Mouse (Mus musculus): ENCODE measurements around the gene Gstz1.
A peak's percentile ranks its signal among the peaks of the same experiment; 100 is the strongest.
"Not testable (repeated sequence)": the region's sequence is repeated elsewhere in the genome, so short reads cannot be mapped to it uniquely, and the experiment has no call there.

Gstz1 gene

DNA sequence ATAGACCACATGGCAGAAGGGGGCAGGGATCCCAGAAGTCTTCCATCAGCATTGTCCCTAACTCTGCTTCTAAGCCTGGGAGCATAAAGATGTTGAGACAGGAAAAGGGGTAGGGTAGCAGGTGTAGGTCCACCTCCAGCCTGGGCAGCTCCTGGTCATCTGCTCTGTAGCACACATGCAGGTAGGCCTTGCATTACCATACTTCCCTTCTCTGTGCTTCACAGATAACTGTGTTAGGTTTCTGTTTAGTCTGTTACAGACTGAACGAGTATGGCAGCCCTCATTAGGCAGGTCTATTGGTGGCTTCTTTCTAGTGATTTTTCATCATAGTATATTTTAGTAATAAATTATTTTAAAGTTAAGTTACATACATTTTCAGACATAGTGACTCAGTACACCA lies 13.3 kb downstream of the Gstz1 start:
- no peak for DNase-seq

DNA sequence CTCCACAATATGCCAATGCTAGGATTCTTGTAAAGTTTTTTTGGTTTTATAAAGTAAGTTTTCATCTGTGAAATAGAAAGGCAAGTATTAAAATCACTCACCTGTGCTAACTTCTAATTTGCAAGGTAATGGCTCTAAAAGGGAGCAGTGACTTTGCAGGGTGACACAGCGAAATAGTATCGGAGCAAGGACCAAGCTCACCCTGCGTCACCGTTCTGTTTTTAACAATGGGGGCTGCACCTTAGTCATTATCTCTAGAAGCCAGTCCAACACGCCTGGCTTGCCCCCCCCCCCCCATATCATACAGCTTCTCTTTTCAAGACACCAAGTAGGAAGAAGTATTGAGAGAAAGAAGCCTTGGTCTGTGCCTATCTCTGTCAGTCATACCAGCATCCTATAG lies 13.8 kb downstream of the Gstz1 start:
- DNase-seq: no peak

DNA sequence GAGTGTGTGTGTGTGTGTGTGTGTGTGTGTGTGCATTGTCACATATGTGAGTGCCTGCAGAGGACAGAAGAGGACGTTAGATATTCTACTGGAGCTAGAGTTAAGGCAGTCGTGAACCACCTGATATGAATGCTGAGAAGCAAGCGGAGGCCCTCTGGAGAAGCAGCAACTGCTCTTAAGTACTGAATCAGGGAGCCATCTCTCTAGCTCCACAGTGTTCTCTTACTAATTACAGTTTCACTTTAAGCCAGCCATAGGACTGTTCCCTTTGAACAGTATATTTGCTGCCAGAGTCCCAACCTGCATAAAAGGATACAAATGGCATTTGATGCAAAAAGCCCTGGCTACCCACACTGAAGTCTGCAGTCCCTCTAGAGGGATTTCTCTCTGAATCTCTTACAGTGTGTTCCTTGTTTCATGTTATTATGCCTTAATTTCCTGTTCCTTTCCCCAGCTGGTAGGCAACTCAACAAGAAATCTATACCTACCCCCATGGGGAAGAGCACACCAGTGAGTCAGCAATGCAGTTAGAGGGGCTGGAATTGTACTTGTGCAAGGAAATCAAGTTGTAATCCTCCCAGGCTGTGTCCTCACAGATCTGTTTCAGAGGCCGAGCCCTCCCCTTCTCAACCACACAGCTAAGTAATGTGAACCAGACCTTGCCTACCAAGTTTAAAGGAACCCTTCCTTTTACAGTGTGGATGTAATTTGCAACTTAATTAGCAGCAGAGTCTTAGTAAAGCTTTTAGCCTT lies 28.4 kb downstream of the Gstz1 start:
- DNase-seq: no peak

DNA sequence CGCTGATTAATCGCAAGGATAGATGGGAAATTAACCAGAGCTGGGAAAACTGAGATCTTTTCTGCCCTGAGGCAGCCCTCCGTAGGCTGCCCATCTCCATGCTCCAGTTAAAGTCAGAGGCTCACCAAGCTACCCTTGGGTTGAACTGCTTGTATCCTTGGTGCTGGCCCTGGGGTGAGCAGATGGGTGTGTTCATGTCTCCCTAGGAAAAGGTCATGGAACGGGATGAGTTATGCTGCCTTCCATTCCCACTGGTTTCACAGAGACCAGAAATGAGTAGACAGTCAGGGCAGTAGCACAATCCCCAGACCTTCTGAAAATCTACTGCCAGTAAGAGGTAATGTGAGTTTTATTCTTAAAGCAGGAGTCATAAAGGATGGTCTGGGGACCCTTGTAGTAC lies 30.7 kb downstream of the Gstz1 start:
- DNase-seq: no peak

DNA sequence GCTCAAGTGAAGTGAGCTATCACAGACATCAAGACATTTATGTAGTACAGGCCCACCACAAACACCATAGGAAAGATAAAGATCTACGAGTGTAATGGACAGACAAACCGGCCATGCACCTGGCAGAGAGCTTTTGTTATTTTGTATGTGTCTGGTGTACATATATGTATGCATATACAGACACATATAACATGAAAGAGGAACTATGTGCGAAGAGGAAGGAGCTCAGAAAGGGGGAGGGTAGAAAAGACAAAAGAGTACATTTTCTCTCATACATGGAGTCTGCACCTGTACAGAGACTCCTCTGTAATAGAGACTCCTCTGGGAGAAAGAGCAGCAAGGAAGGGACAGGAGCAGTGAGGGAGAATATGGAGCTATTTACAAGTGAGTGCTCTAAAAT lies 46.0 kb downstream of the Gstz1 start:
- DNase-seq: no peak

DNA sequence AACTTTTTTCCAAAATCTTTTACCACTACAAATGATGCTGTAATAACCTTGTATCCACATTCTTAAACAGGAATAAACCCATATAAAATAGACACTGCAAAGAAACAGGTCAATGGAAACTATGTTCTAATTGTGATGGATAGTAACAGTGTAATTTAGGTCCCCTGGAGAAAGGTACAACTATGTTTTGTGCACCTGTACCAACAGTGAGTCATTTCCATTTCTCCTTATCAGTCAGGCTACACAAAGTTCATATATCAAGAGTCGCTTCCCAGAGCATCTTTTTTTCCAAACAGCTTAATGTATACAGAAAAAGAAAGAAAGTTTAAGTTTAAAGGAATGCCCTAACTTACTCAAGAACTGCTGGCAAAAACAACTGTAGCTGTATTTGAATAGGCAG lies 48.1 kb downstream of the Gstz1 start:
- DNase-seq: no peak

DNA sequence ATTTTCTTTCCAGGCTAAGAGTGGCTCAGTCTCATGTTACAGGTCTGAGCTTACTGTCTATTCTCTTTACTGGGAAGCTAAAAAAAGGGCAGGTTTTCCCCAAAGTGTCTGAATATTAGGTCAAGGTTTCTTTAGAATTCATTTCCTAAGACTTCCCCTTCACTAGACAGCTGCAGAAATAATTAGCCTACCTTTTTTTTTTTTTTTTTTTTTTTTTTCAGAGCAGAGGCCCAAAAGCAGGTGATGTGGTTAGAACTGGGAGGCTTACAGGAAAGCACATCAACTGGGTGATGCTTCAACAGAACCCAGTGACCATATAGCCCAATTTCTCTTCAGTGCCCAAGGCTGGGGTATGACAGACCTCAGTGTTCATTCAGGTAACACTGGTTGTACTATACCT lies 49.3 kb downstream of the Gstz1 start:
- no peak for DNase-seq

DNA sequence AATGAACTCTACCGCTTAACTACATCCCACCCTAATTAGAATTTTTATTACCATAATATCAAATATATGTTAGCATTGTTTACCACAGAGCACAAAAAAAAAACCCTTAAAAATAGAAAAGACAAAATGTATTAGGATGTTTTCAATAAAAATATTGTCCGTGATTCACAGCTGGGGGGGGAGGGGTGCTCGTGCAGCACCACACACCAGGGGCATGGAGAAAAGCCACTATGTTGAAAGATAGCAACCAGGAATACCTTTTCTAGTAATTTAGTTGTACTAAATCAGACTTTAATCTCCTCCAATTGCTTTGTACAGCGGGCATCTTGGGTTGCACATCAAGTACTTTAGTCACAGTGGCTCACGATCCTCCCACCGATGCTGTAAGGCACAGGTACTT lies 51.8 kb downstream of the Gstz1 start:
- no peak for DNase-seq

DNA sequence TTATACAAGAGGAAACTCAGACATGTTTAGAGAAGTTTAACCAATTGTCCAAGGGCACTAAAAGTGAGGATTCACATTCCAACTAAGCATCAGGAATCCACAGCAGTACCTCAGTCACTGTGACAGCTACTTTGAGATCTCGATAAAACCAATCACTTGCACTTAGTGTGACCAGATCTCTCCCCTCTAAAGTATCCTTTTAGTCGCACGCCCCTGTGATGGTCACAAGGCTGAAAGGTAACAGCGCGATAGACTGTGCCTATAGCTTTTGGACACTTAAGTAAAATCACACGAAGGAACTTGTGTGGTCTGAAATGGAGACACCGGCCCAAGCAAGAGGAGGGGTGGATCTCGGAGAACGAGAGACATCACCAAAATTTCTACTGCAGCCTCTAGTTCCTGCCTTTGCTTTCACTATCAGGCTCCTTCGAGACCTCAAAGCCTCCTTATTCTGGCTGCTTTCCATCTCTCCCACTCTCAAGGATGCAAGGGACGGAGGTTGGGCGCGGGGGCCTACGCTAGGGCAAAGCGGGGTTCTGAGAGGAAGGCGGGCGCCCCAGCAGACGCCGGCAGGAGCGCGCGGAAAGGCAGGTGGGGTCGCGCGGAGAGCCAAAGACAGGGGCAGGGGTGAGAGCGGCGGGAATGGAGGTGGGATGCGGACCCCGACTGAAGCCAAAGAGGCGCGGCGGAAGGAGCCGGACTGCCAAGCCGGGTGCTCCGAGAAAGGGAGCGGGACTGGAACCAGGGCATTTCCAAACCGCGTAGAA lies 52.4 kb downstream of the Gstz1 start, which contains the start of gene Samd15:
Samd15 (plus strand) TSS at position 518 of the 767 bp plus-strand sequence.
- DNase-seq: peak; percentile 43

DNA sequence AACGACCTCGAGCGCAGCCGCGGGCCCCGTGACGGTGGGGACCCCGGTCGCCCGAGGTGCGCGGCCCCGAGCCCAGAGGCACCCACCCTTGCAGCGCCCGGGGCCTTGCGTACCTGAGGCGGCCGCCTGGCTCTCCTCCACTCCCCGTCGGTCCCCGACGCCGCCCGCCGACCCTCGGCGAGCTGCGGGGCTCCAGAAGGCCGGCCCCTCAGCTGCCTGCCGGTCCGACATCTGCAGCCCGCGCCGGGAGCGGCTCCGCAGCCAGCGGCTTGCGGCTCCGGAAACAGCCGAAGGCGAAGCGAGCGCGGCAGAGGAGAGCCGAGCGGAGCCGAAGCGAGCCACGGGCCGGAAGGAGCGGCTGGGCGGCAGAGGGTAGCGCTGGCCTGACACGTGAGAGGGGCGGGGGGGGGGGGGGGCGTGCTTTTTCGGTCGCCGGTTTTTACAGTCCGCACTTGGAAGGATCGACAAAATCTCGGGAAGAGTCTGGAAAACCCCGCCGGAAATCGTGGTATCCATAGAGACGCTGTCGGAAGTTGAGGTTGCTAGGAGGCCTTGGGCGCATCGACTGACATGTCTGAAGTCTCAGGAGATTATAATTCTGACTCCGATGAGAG lies 53.1 kb downstream of the Gstz1 start, which contains the start of gene Tmed8:
Tmed8 (minus strand) TSS at position 482 of the 614 bp plus-strand sequence.
- peak; percentile 83 for DNase-seq

DNA sequence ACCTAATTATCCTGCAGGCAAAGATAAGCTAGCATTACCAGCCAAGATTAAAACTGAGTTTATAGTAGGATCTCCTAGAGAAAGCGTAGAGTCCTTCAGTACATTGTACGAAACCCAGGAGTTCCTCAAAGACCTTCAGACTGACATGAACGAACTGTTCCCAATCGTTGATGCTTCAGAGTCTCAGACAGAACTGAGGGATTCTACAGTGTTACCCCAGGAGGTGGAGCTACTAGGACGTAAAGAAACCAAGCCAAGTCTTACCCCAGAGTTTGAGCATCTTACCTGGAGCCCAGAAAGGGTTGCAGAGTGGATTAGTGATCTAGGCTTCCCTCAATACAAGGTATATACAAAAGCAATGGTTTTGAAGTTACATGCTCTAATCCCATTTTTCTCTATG lies 54.7 kb downstream of the Gstz1 start:
- no peak for DNase-seq

DNA sequence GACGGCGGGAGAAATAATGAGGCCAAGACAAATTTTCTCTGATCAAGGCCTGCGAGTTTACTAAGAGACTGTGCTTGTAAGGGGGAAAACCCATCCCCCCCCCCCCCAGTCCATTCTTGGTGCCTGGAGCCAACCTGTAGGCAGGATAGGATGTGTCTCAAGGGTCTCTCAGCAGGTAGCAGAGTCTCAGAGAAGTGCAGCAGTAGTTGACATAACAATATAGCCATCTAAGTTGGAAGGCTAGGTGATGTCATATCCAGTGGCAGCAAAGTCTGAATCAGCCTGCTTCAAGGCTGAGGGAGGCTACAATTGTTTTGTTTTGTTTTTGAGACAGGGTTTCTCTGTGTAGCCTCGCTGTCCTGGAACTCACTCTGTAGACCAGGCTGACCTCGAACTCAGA lies 58.8 kb downstream of the Gstz1 start:
- not testable (repeated sequence) for DNase-seq

DNA sequence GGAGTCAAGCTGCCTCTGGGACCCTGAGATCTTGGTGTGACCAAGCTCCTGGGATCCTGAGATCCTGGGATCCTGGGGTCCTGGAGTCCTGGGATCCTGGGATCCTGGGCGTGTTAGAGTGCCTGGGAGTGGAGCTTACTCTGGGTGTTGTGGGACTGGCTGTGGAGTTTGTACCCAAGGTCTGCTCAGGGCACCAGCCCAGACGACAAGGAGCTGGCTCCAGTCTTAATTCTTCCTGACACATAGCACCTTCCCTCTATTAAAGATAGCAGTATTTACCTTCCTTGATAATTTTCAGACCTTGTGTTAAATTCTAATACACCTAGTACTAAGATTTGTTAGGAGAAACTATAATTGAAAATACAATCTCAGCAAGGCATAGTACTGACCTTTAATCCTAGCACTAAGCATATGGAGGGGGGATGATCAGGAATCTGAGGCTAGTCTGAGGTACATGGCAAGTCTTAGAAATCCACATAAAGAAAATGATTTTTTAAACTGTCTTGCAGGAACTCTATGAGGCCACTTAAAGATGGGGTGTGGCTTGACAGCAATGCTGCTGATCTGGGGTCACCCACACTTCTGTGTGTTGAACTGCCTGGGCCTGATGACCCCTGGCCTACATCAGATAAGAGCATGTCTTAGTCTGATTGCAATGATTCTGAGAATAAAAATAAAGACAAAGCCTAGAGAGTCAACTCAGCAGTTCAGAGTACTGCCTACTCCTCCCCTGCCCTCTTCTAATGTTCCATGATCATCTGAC lies 66.1 kb downstream of the Gstz1 start:
- DNase-seq: no peak

All from right cerebral cortex, adult 18-20 months (tissue).